Mouse (Mus musculus) skeletal muscle tissue, postnatal 0 days (tissue): ENCODE data around the gene Lrig3. TPM values are rescaled to one million over a fixed set of nuclear protein-coding genes. Genes with fewer than 3 reads are reported as not detected.

Source experiments
- microRNA-seq, 2 experiments: library from miRNA; unstranded; fragments of <30 nt; microRNA quantifications; one replicate each; pipeline ENCODE4; 2016
- polyA plus RNA-seq: library from polyadenylated mRNA; unstranded; fragments of >200 nt; fragmentation: Nextera tagmentation; extraction: Ambion mirVana; gene quantifications from 2 replicates; pipeline ENCODE4 v1.2.1, GENCODE M21; 2015

Lrig3 gene
- 5.8 and 6.1 TPM in 2 replicates for polyA plus RNA-seq

GRCm38 (mm10) chr10:125965968-125966480, at the start of gene Lrig3:
Gene Lrig3, plus strand, starts transcription at chr10:125966168.

Small RNA genes within 50 kb of the gene (microRNA-seq; reads per million reads assigned to microRNA genes)
- 0 reads per million in 2 experiments for gene Gm22183
